Mouse (Mus musculus) spleen, postnatal 10 days (tissue): ENCODE data around the gene Sept1.
A peak's percentile ranks its signal among the peaks of the same experiment; 100 is the strongest.
"Not testable (repeated sequence)": the region's sequence is repeated elsewhere in the genome, so short reads cannot be mapped to it uniquely, and the experiment has no call there.

Experiments
- DNase-seq, 2 experiments: peaks; one replicate each; pipeline ENCODE4 v3.0.0; 2021 to 2022; ENCODE audit warnings: low spot score in 2 of 2

The Sept1 gene

GRCm38 (mm10) chr7:127194633-127195029 lies 38.3 kb downstream of the Sept1 start:
- DNase-seq = peak in 1 of 2 experiments; percentile 4

GRCm38 (mm10) chr7:127194011-127194632 lies 38.8 kb downstream of the Sept1 start:
- peak in 1 of 2 experiments; percentile 7 for DNase-seq

GRCm38 (mm10) chr7:127192989-127193388 lies 39.9 kb downstream of the Sept1 start:
- DNase-seq = no peak

- no peak for DNase-seq
Measured at GRCm38 (mm10) chr7:127190672-127191071, 42.3 kb downstream of the Sept1 start.

- peak in 1 of 2 experiments; percentile 44 for DNase-seq
Measured at GRCm38 (mm10) chr7:127188305-127189276, 44.3 kb downstream of the Sept1 start.

- DNase-seq = no peak
Measured at GRCm38 (mm10) chr7:127187351-127187750, 45.6 kb downstream of the Sept1 start.

- DNase-seq = peak in 1 of 2 experiments; percentile 41
Measured at GRCm38 (mm10) chr7:127185601-127186000, 47.3 kb downstream of the Sept1 start.

GRCm38 (mm10) chr7:127184720-127185119 lies 48.2 kb downstream of the Sept1 start:
- DNase-seq = no peak

- peak in 1 of 2 experiments; percentile 69 for DNase-seq
Measured at GRCm38 (mm10) chr7:127183828-127184227, 49.1 kb downstream of the Sept1 start.

GRCm38 (mm10) chr7:127183345-127183744 lies 49.6 kb downstream of the Sept1 start:
- no peak for DNase-seq

- not testable (repeated sequence) for DNase-seq
Measured at GRCm38 (mm10) chr7:127181724-127182123, 51.2 kb downstream of the Sept1 start.

- DNase-seq = peak in 1 of 2 experiments; percentile 47
Measured at GRCm38 (mm10) chr7:127180783-127181182, 52.1 kb downstream of the Sept1 start.

- DNase-seq = no peak
Measured at GRCm38 (mm10) chr7:127176937-127177336, 56.0 kb downstream of the Sept1 start.

- no peak for DNase-seq
Measured at GRCm38 (mm10) chr7:127166501-127166900, 66.4 kb downstream of the Sept1 start.

GRCm38 (mm10) chr7:127165607-127166493 lies 67.1 kb downstream of the Sept1 start:
- DNase-seq = no peak
